Mouse (Mus musculus): ENCODE data around the gene Gm26620. TPM values are rescaled to one million over a fixed set of nuclear protein-coding genes. Genes with fewer than 3 reads are reported as not detected.

Gene Gm26620
- polyA plus RNA-seq, 1 experiment from 2014 or later = not detected

DNA sequence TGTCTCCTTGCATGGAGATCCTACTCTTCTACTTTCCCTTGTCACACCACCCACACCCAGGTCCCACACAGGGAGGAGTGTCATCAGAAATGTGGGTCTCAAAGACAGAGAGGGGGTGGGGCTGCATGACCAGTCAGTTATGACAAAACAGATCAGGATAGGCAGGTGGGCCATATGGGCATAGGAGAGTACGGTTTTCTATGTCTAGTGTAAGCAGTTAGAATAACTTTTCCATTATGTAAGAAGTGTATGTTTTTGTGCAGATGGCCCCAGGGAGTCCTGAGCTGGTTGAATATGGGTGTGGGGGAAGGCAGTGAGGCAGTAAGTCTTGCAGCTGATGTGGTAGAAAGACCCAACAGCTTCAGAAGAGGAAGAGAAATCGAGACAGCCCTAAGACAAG lies 43.6 kb downstream of the Gm26620 start:
- no peak for DNase-seq (ENCODE audit: low spot score)
- 85% methylated on average over 2 of the region's 2 CpGs for WGBS
- H3K9ac ChIP-seq (ENCODE audit: low read length) = no peak overlapping the region
- no peak overlapping the region for H3K27ac ChIP-seq (replicated peaks; ENCODE audit: low read depth, low read length)
- no peak for ATAC-seq (ENCODE audit: insufficient number of reproducible peaks, low FRiP score, low TSS enrichment, low read depth)
- no peaks in the 10 kb centered on the region for H3K27me3 ChIP-seq (ENCODE audit: control insufficient read depth, insufficient read depth, low read length)
- H3K4me1 ChIP-seq (ENCODE audit: control insufficient read depth, insufficient read depth, low read length) = no peaks in the 10 kb centered on the region
- H3K9me3 ChIP-seq (ENCODE audit: control insufficient read depth, low read length) = no peaks in the 10 kb centered on the region
- no peaks in the 10 kb centered on the region for H3K36me3 ChIP-seq (ENCODE audit: control insufficient read depth, insufficient read depth, low read length)
- H3K4me3 ChIP-seq (ENCODE audit: low read depth, low read length) = no peak overlapping the region
- H3K4me2 ChIP-seq (ENCODE audit: low read depth, severe bottlenecking) = no peak overlapping the region

DNA sequence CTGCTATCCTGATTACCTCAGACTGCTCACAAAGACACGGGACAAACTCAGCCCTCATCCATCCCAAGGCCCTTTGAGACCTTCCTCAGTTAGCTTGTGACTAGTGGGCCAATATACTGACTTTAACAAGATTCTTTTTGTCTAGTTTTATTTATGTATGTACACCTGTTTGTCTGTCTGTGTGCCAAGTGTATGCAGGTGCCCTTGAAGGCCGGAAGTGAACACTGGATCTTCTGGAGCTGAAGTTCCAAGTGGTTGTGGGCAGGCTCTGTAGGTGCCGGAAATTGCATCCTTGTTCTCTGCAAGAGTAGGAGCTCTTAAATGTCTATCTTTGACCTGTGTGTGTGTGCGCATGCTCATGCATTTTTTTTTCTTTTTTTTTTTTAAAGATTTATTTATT lies 44.4 kb downstream of the Gm26620 start:
- Histone ChIP-seq H3K9me3 (ENCODE audit: control insufficient read depth, low read length) (no peaks in the 10 kb centered on the region), H3K4me3 (ENCODE audit: low read depth, low read length) (no peak overlapping the region), H3K4me2 (ENCODE audit: low read depth, severe bottlenecking) (no peak overlapping the region), H3K27ac (replicated peaks; ENCODE audit: low read depth, low read length) (no peak overlapping the region), H3K9ac (ENCODE audit: low read length) (no peak overlapping the region), H3K27me3 (ENCODE audit: control insufficient read depth, insufficient read depth, low read length) (no peaks in the 10 kb centered on the region), H3K36me3 (ENCODE audit: control insufficient read depth, insufficient read depth, low read length) (no peaks in the 10 kb centered on the region), H3K4me1 (ENCODE audit: control insufficient read depth, insufficient read depth, low read length) (no peaks in the 10 kb centered on the region)
- ATAC-seq (ENCODE audit: insufficient number of reproducible peaks, low FRiP score, low TSS enrichment, low read depth) (no peak), DNase-seq (ENCODE audit: low spot score) (no peak)
- 88% methylated on average over 4 of the region's 4 CpGs for WGBS

DNA sequence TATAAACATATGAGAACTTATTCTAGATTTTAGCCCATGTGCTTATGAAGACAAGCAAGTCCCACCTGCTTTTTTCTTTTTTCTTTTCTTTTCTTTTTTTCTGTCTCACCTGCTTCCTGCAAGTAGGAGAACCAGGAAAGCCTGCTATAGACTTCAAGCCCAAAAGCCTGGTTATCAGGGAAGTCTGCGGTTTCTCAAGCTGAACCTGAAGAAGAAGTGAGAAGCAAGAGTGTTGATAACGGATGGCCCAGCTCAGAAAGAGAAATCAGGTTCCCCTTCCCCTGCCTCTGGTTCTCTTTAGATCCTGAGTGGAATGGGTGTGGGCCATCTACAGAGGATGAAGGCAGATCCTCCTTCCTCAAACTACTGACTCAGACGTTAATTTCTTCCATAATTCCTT lies 47.2 kb downstream of the Gm26620 start:
- no peak overlapping the region for H3K4me3 ChIP-seq (ENCODE audit: low read depth, low read length)
- H3K9me3 ChIP-seq (ENCODE audit: control insufficient read depth, low read length) = no peaks in the 10 kb centered on the region
- ATAC-seq (ENCODE audit: insufficient number of reproducible peaks, low FRiP score, low TSS enrichment, low read depth) (no peak), DNase-seq (ENCODE audit: low spot score) (no peak)
- WGBS = 86% methylated on average over 3 of the region's 3 CpGs
- H3K4me1 ChIP-seq (ENCODE audit: control insufficient read depth, insufficient read depth, low read length) = no peaks in the 10 kb centered on the region
- no peak overlapping the region for H3K4me2 ChIP-seq (ENCODE audit: low read depth, severe bottlenecking)
- no peak overlapping the region for H3K9ac ChIP-seq (ENCODE audit: low read length)
- H3K36me3 ChIP-seq (ENCODE audit: control insufficient read depth, insufficient read depth, low read length) = no peaks in the 10 kb centered on the region
- no peak overlapping the region for H3K27ac ChIP-seq (replicated peaks; ENCODE audit: low read depth, low read length)
- H3K27me3 ChIP-seq (ENCODE audit: control insufficient read depth, insufficient read depth, low read length) = no peaks in the 10 kb centered on the region

- ATAC-seq (ENCODE audit: insufficient number of reproducible peaks, low FRiP score, low TSS enrichment, low read depth) = no peak
- Histone ChIP-seq H3K36me3 (ENCODE audit: control insufficient read depth, insufficient read depth, low read length) (no peaks in the 10 kb centered on the region), H3K9ac (ENCODE audit: low read length) (no peak overlapping the region), H3K4me3 (ENCODE audit: low read depth, low read length) (no peak overlapping the region), H3K4me2 (ENCODE audit: low read depth, severe bottlenecking) (no peak overlapping the region), H3K27ac (replicated peaks; ENCODE audit: low read depth, low read length) (no peak overlapping the region), H3K27me3 (ENCODE audit: control insufficient read depth, insufficient read depth, low read length) (no peaks in the 10 kb centered on the region), H3K4me1 (ENCODE audit: control insufficient read depth, insufficient read depth, low read length) (no peaks in the 10 kb centered on the region), H3K9me3 (ENCODE audit: control insufficient read depth, low read length) (no peaks in the 10 kb centered on the region)
- 73% methylated on average over 6 of the region's 6 CpGs for WGBS
- DNase-seq (ENCODE audit: low spot score) = no peak
These were observed 48.6 kb downstream of the Gm26620 start for GRCm38 (mm10) chr1:170933386-170933920.

GRCm38 (mm10) chr1:170933940-170934339 lies 49.1 kb downstream of the Gm26620 start:
- Histone ChIP-seq H3K27me3 (ENCODE audit: control insufficient read depth, insufficient read depth, low read length) (no peaks in the 10 kb centered on the region), H3K4me3 (ENCODE audit: low read depth, low read length) (no peak overlapping the region), H3K9me3 (ENCODE audit: control insufficient read depth, low read length) (no peaks in the 10 kb centered on the region), H3K9ac (ENCODE audit: low read length) (no peak overlapping the region), H3K4me1 (ENCODE audit: control insufficient read depth, insufficient read depth, low read length) (no peaks in the 10 kb centered on the region), H3K4me2 (ENCODE audit: low read depth, severe bottlenecking) (no peak overlapping the region), H3K27ac (replicated peaks; ENCODE audit: low read depth, low read length) (no peak overlapping the region), H3K36me3 (ENCODE audit: control insufficient read depth, insufficient read depth, low read length) (no peaks in the 10 kb centered on the region)
- 79% methylated on average over 1 of the region's 1 CpGs for WGBS
- DNase-seq (ENCODE audit: low spot score) (no peak), ATAC-seq (ENCODE audit: insufficient number of reproducible peaks, low FRiP score, low TSS enrichment, low read depth) (no peak)

DNA sequence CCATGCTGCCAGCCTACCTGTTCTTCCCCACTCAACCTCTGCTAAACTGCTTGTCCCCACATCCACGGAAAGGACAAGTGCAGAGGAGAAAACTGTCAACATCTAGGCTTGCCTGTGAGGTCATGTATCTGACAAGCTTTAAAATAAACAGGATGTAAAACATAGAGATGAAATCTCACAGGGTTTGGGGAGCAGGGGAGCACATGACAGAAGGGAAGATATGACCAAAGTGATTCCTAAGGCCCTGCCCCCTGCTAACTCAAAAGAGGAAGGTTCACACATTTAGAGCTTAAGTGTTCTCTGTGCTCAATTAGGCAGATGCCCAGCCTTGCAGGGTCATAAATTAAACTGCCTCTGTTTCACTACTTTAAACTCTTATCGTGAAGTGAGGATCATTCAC lies 49.5 kb downstream of the Gm26620 start:
- no peaks in the 10 kb centered on the region for H3K9me3 ChIP-seq (ENCODE audit: control insufficient read depth, low read length)
- H3K4me2 ChIP-seq (ENCODE audit: low read depth, severe bottlenecking) = no peak overlapping the region
- no peak overlapping the region for H3K4me3 ChIP-seq (ENCODE audit: low read depth, low read length)
- no peaks in the 10 kb centered on the region for H3K4me1 ChIP-seq (ENCODE audit: control insufficient read depth, insufficient read depth, low read length)
- H3K9ac ChIP-seq (ENCODE audit: low read length) = no peak overlapping the region
- H3K36me3 ChIP-seq (ENCODE audit: control insufficient read depth, insufficient read depth, low read length) = no peaks in the 10 kb centered on the region
- ATAC-seq (ENCODE audit: insufficient number of reproducible peaks, low FRiP score, low TSS enrichment, low read depth) (no peak), DNase-seq (ENCODE audit: low spot score) (no peak)
- WGBS = 54% methylated on average over 2 of the region's 2 CpGs
- no peaks in the 10 kb centered on the region for H3K27me3 ChIP-seq (ENCODE audit: control insufficient read depth, insufficient read depth, low read length)
- H3K27ac ChIP-seq (replicated peaks; ENCODE audit: low read depth, low read length) = no peak overlapping the region

Other genes starting within 250 kb of the Gm26620 start
- gene Olfml2b, start 240.5 kb upstream of the Gm26620 start, polyA plus RNA-seq (2014; fragmentation: Nextera tagmentation; extraction: Ambion mirVana) = 13.8 and 14.7 TPM in 2 replicates
- 7.6 and 8.1 TPM in 2 replicates for gene Atf6, start 17.3 kb upstream of the Gm26620 start, polyA plus RNA-seq (2014; fragmentation: Nextera tagmentation; extraction: Ambion mirVana)
- gene Dusp12, start 475 bp downstream of the Gm26620 start, polyA plus RNA-seq (2014; fragmentation: Nextera tagmentation; extraction: Ambion mirVana) = 40.8 and 44.9 TPM in 2 replicates
- gene Fcrlb, start 27.9 kb downstream of the Gm26620 start, polyA plus RNA-seq (2014; fragmentation: Nextera tagmentation; extraction: Ambion mirVana) = not detected in 2 replicates
- gene Fcrla, start 42.5 kb downstream of the Gm26620 start, polyA plus RNA-seq (2014; fragmentation: Nextera tagmentation; extraction: Ambion mirVana) = not detected in 2 replicates
- 0.15 TPM in 1 of 2 replicates, not detected in the other for gene Fcgr2b, start 91.5 kb downstream of the Gm26620 start, polyA plus RNA-seq (2014; fragmentation: Nextera tagmentation; extraction: Ambion mirVana)
- gene Fcgr4, start 133.9 kb downstream of the Gm26620 start, polyA plus RNA-seq (2014; fragmentation: Nextera tagmentation; extraction: Ambion mirVana) = 0.26 and 0.27 TPM in 2 replicates
- gene Fcgr3, start 179.9 kb downstream of the Gm26620 start, polyA plus RNA-seq (2014; fragmentation: Nextera tagmentation; extraction: Ambion mirVana) = 4.0 and 4.7 TPM in 2 replicates
- 0.96 and 1.7 TPM in 2 replicates for gene Cfap126, start 228.9 kb downstream of the Gm26620 start, polyA plus RNA-seq (2014; fragmentation: Nextera tagmentation; extraction: Ambion mirVana)

All from limb, embryonic 11.5 days (tissue).